Mouse (Mus musculus): ENCODE results near the gene Olfr635. TPM values are rescaled to one million over a fixed set of nuclear protein-coding genes. Genes with fewer than 3 reads are reported as not detected.

The Olfr635 gene
- polyA plus RNA-seq, 1 experiment from 2014 or later = 0.01 TPM

- no peaks in the 10 kb centered on the region for H3K9me3 ChIP-seq (replicated peaks; ENCODE audit: control insufficient read depth, low read length)
- H3K27ac ChIP-seq (ENCODE audit: low read length) = no peak overlapping the region
- no peak overlapping the region for H3K4me2 ChIP-seq (ENCODE audit: low read depth, low read length)
- no peaks in the 10 kb centered on the region for H3K4me1 ChIP-seq (ENCODE audit: control insufficient read depth, insufficient read depth, low read length)
- no peaks in the 10 kb centered on the region for H3K27me3 ChIP-seq (ENCODE audit: control insufficient read depth, insufficient read depth, low read length)
- no peak for ATAC-seq (ENCODE audit: insufficient read depth, low FRiP score)
- H3K9ac ChIP-seq (ENCODE audit: low read length) = no peak overlapping the region
- H3K4me3 ChIP-seq (replicated peaks; ENCODE audit: low read length) = no peak overlapping the region
- 79% methylated on average over 1 of the region's 1 CpGs for WGBS
- H3K36me3 ChIP-seq (ENCODE audit: control insufficient read depth, insufficient read depth, low read length) = no peaks in the 10 kb centered on the region
These were observed 48.0 kb downstream of the Olfr635 start for GRCm38 (mm10) chr7:104018953-104019352.

GRCm38 (mm10) chr7:104021651-104022050, 50.7 kb downstream of the Olfr635 start:
- 88% methylated on average over 6 of the region's 6 CpGs for WGBS
- Histone ChIP-seq H3K9me3 (replicated peaks; ENCODE audit: control insufficient read depth, low read length) (no peaks in the 10 kb centered on the region), H3K4me1 (ENCODE audit: control insufficient read depth, insufficient read depth, low read length) (no peaks in the 10 kb centered on the region), H3K4me2 (ENCODE audit: low read depth, low read length) (no peak overlapping the region), H3K36me3 (ENCODE audit: control insufficient read depth, insufficient read depth, low read length) (no peaks in the 10 kb centered on the region), H3K9ac (ENCODE audit: low read length) (no peak overlapping the region), H3K4me3 (replicated peaks; ENCODE audit: low read length) (no peak overlapping the region), H3K27ac (ENCODE audit: low read length) (no peak overlapping the region), H3K27me3 (ENCODE audit: control insufficient read depth, insufficient read depth, low read length) (no peaks in the 10 kb centered on the region)
- no peak for ATAC-seq (ENCODE audit: insufficient read depth, low FRiP score)

- H3K27ac ChIP-seq (ENCODE audit: low read length) = no peak within 1 kb of the TSS
- ATAC-seq (ENCODE audit: insufficient read depth, low FRiP score) = no peak
- no peaks in the 10 kb centered on the region for H3K9me3 ChIP-seq (replicated peaks; ENCODE audit: control insufficient read depth, low read length)
- no peak within 1 kb of the TSS for H3K4me3 ChIP-seq (replicated peaks; ENCODE audit: low read length)
- 75% methylated on average over 6 of the region's 6 CpGs for WGBS
- H3K4me1 ChIP-seq (ENCODE audit: control insufficient read depth, insufficient read depth, low read length) = no peaks in the 10 kb centered on the region
- no peak within 1 kb of the TSS for H3K9ac ChIP-seq (ENCODE audit: low read length)
- no peaks in the 10 kb centered on the region for H3K36me3 ChIP-seq (ENCODE audit: control insufficient read depth, insufficient read depth, low read length)
- no peaks in the 10 kb centered on the region for H3K27me3 ChIP-seq (ENCODE audit: control insufficient read depth, insufficient read depth, low read length)
- no peak within 1 kb of the TSS for H3K4me2 ChIP-seq (ENCODE audit: low read depth, low read length)
These were observed 54.5 kb downstream of the Olfr635 start, which contains the start of gene Olfr640 for GRCm38 (mm10) chr7:104025473-104025872. Olfr640 (minus strand) TSS chr7:104025573.

- no peaks in the 10 kb centered on the region for H3K4me1 ChIP-seq (ENCODE audit: control insufficient read depth, insufficient read depth, low read length)
- H3K27ac ChIP-seq (ENCODE audit: low read length) = no peak overlapping the region
- H3K36me3 ChIP-seq (ENCODE audit: control insufficient read depth, insufficient read depth, low read length) = no peaks in the 10 kb centered on the region
- H3K4me3 ChIP-seq (replicated peaks; ENCODE audit: low read length) = no peak overlapping the region
- no peak overlapping the region for H3K4me2 ChIP-seq (ENCODE audit: low read depth, low read length)
- no peak for ATAC-seq (ENCODE audit: insufficient read depth, low FRiP score)
- no peaks in the 10 kb centered on the region for H3K9me3 ChIP-seq (replicated peaks; ENCODE audit: control insufficient read depth, low read length)
- H3K27me3 ChIP-seq (ENCODE audit: control insufficient read depth, insufficient read depth, low read length) = no peaks in the 10 kb centered on the region
- 77% methylated on average over 3 of the region's 3 CpGs for WGBS
- H3K9ac ChIP-seq (ENCODE audit: low read length) = no peak overlapping the region
These were observed 56.0 kb downstream of the Olfr635 start for GRCm38 (mm10) chr7:104026978-104027377.

GRCm38 (mm10) chr7:104035145-104035544, 64.2 kb downstream of the Olfr635 start, which contains the start of gene Olfr641:
Olfr641 (plus strand) TSS chr7:104035445.
- Histone ChIP-seq H3K9me3 (replicated peaks; ENCODE audit: control insufficient read depth, low read length) (no peaks in the 10 kb centered on the region), H3K4me3 (replicated peaks; ENCODE audit: low read length) (no peak within 1 kb of the TSS), H3K27me3 (ENCODE audit: control insufficient read depth, insufficient read depth, low read length) (no peaks in the 10 kb centered on the region), H3K4me1 (ENCODE audit: control insufficient read depth, insufficient read depth, low read length) (no peaks in the 10 kb centered on the region), H3K4me2 (ENCODE audit: low read depth, low read length) (no peak within 1 kb of the TSS), H3K36me3 (ENCODE audit: control insufficient read depth, insufficient read depth, low read length) (no peaks in the 10 kb centered on the region), H3K27ac (ENCODE audit: low read length) (no peak within 1 kb of the TSS), H3K9ac (ENCODE audit: low read length) (no peak within 1 kb of the TSS)
- ATAC-seq (ENCODE audit: insufficient read depth, low FRiP score) = no peak
- WGBS = 67% methylated on average over 1 of the region's 1 CpGs

Other genes starting within 250 kb of the Olfr635 start
- gene Olfr628, start 240.8 kb upstream of the Olfr635 start, polyA plus RNA-seq (2015; fragmentation: Nextera tagmentation; extraction: Ambion mirVana) = not detected in 2 replicates
- not detected in 2 replicates for gene Olfr629, start 226.2 kb upstream of the Olfr635 start, polyA plus RNA-seq (2015; fragmentation: Nextera tagmentation; extraction: Ambion mirVana)
- not detected in 2 replicates for gene Olfr630, start 213.8 kb upstream of the Olfr635 start, polyA plus RNA-seq (2015; fragmentation: Nextera tagmentation; extraction: Ambion mirVana)
- not detected in 2 replicates for gene Olfr69, start 199.6 kb upstream of the Olfr635 start, polyA plus RNA-seq (2015; fragmentation: Nextera tagmentation; extraction: Ambion mirVana)
- not detected in 2 replicates for gene Olfr68, start 191.5 kb upstream of the Olfr635 start, polyA plus RNA-seq (2015; fragmentation: Nextera tagmentation; extraction: Ambion mirVana)
- not detected in 2 replicates for gene Olfr67, start 179.3 kb upstream of the Olfr635 start, polyA plus RNA-seq (2015; fragmentation: Nextera tagmentation; extraction: Ambion mirVana)
- gene Hbb-bt, start 157.2 kb upstream of the Olfr635 start, polyA plus RNA-seq (2015; fragmentation: Nextera tagmentation; extraction: Ambion mirVana) = 3,025 and 3,577 TPM in 2 replicates
- gene Hbb-bs, start 143.1 kb upstream of the Olfr635 start, polyA plus RNA-seq (2015; fragmentation: Nextera tagmentation; extraction: Ambion mirVana) = 8,981 and 9,755 TPM in 2 replicates
- gene Hbb-bh2, start 130.6 kb upstream of the Olfr635 start, polyA plus RNA-seq (2015; fragmentation: Nextera tagmentation; extraction: Ambion mirVana) = not detected in 2 replicates
- gene Hbb-bh1, start 128.0 kb upstream of the Olfr635 start, polyA plus RNA-seq (2015; fragmentation: Nextera tagmentation; extraction: Ambion mirVana) = 0.95 and 1.4 TPM in 2 replicates
- gene Hbb-y, start 117.9 kb upstream of the Olfr635 start, polyA plus RNA-seq (2015; fragmentation: Nextera tagmentation; extraction: Ambion mirVana) = 35.5 and 42.6 TPM in 2 replicates
- gene Olfr66, start 84.9 kb upstream of the Olfr635 start, polyA plus RNA-seq (2015; fragmentation: Nextera tagmentation; extraction: Ambion mirVana) = not detected in 2 replicates
- gene Olfr64, start 76.7 kb upstream of the Olfr635 start, polyA plus RNA-seq (2015; fragmentation: Nextera tagmentation; extraction: Ambion mirVana) = not detected in 2 replicates
- gene Olfr65, start 67.7 kb upstream of the Olfr635 start, polyA plus RNA-seq (2015; fragmentation: Nextera tagmentation; extraction: Ambion mirVana) = not detected in 2 replicates
- gene Olfr631, start 42.3 kb upstream of the Olfr635 start, polyA plus RNA-seq (2015; fragmentation: Nextera tagmentation; extraction: Ambion mirVana) = not detected in 2 replicates
- not detected in 2 replicates for gene Olfr632, start 36.8 kb upstream of the Olfr635 start, polyA plus RNA-seq (2015; fragmentation: Nextera tagmentation; extraction: Ambion mirVana)
- gene Olfr633, start 26.7 kb upstream of the Olfr635 start, polyA plus RNA-seq (2015; fragmentation: Nextera tagmentation; extraction: Ambion mirVana) = not detected in 2 replicates
- not detected in 2 replicates for gene Olfr638, start 27.6 kb downstream of the Olfr635 start, polyA plus RNA-seq (2015; fragmentation: Nextera tagmentation; extraction: Ambion mirVana)
- gene Olfr639, start 46.2 kb downstream of the Olfr635 start, polyA plus RNA-seq (2015; fragmentation: Nextera tagmentation; extraction: Ambion mirVana) = not detected in 2 replicates
- gene Olfr640, start 54.4 kb downstream of the Olfr635 start, polyA plus RNA-seq (2015; fragmentation: Nextera tagmentation; extraction: Ambion mirVana) = not detected in 2 replicates
- gene Olfr641, start 64.3 kb downstream of the Olfr635 start, polyA plus RNA-seq (2015; fragmentation: Nextera tagmentation; extraction: Ambion mirVana) = not detected in 2 replicates
- gene Olfr642, start 81.5 kb downstream of the Olfr635 start, polyA plus RNA-seq (2015; fragmentation: Nextera tagmentation; extraction: Ambion mirVana) = not detected in 2 replicates
- not detected in 2 replicates for gene 4930516K23Rik, start 90.3 kb downstream of the Olfr635 start, polyA plus RNA-seq (2015; fragmentation: Nextera tagmentation; extraction: Ambion mirVana)
- gene Olfr644, start 100.7 kb downstream of the Olfr635 start, polyA plus RNA-seq (2015; fragmentation: Nextera tagmentation; extraction: Ambion mirVana) = not detected in 2 replicates
- gene Olfr645, start 114.3 kb downstream of the Olfr635 start, polyA plus RNA-seq (2015; fragmentation: Nextera tagmentation; extraction: Ambion mirVana) = not detected in 2 replicates
- gene Olfr646, start 133.7 kb downstream of the Olfr635 start, polyA plus RNA-seq (2015; fragmentation: Nextera tagmentation; extraction: Ambion mirVana) = not detected in 2 replicates
- not detected in 2 replicates for gene Ubqln5, start 158.7 kb downstream of the Olfr635 start, polyA plus RNA-seq (2015; fragmentation: Nextera tagmentation; extraction: Ambion mirVana)
- not detected in 2 replicates for gene Olfr643, start 166.3 kb downstream of the Olfr635 start, polyA plus RNA-seq (2015; fragmentation: Nextera tagmentation; extraction: Ambion mirVana)
- not detected in 2 replicates for gene Ubqln3, start 172.1 kb downstream of the Olfr635 start, polyA plus RNA-seq (2015; fragmentation: Nextera tagmentation; extraction: Ambion mirVana)
- not detected in 2 replicates for gene Ubqlnl, start 179.4 kb downstream of the Olfr635 start, polyA plus RNA-seq (2015; fragmentation: Nextera tagmentation; extraction: Ambion mirVana)
- not detected in 2 replicates for gene Olfm5, start 193.7 kb downstream of the Olfr635 start, polyA plus RNA-seq (2015; fragmentation: Nextera tagmentation; extraction: Ambion mirVana)
- 0.26 and 0.27 TPM in 2 replicates for gene Olfr648, start 212.2 kb downstream of the Olfr635 start, polyA plus RNA-seq (2015; fragmentation: Nextera tagmentation; extraction: Ambion mirVana)
- not detected in 2 replicates for gene Olfr649, start 224.8 kb downstream of the Olfr635 start, polyA plus RNA-seq (2015; fragmentation: Nextera tagmentation; extraction: Ambion mirVana)
- gene Trim6, start 247.6 kb downstream of the Olfr635 start, polyA plus RNA-seq (2015; fragmentation: Nextera tagmentation; extraction: Ambion mirVana) = 0.87 and 0.89 TPM in 2 replicates

Measured in stomach, embryonic 16.5 days (tissue).